Mouse (Mus musculus): ENCODE data around the gene Socs7.

DNA sequence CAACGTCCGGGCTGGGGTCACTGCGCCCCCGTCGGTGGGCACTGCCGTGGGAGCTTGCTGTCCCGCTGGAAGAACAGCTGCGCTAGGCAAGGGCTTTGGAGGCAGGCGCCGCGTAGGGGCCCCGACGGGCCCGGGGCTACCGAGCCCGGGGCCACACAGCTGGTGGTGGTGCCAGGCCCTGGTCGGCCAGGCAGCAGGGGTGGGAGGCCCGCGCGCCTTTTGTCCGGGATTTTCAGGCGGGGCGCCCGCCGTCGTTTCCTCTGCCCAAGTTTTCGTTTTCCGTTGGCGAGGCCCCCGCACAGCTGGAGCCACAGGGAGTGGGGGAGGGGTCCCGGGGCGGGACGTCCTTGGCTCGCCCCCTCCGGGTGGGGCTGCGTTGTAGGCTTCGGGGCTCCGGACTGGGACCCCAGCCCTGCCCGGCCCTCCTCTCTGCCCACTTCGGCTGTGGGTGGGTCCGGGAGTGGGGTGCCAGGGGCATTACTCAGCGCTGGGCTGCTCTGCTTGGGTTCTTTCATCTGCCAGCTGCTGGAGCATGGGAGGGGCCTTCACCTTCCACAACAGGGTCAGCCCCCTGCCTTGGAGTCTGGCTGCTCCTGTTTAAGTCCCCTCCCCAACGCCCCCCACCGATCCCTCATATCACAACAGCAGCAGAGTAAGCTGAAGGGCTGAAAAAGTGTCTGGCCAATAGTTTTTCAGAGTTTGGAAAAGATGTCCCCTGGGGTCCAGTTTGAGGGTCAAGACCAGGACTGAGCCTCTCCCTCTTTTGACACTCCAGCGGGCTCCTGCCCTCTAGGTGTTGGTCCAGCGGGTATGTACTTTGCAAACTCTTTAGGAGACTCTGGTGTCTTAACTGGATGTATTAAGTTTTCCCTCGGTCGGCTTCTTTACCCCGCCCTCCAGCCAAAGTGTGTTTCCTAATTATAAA is 53.6 kb downstream of the Socs7 start:
- TF ChIP-seq CTCF (IDR thresholded peaks at IDR 0.05; ENCODE audit: low read depth, low read length) (no peak), POLR2A (IDR thresholded peaks at IDR 0.05; ENCODE audit: extremely low read depth, insufficient read depth, low read length) (no peak)

Data from liver, adult 2 months (tissue).